Mouse (Mus musculus) lung, embryonic 15.5 days (tissue): Measurements from ENCODE around the gene Fam135a. TPM values are rescaled to one million over a fixed set of nuclear protein-coding genes. Genes with fewer than 3 reads are reported as not detected.

Experiments used
- ATAC-seq: fragments of 200-750 bp; cut with Nextera tagmentation; 2 replicates; pipeline ENCODE4 v1.8.0; 2017; ENCODE audit warnings: moderate number of reproducible peaks, borderline replicate concordance; ENCODE audit not compliant: low FRiP score, low TSS enrichment; ENCODE audit errors: extremely low read depth
- H3K27ac ChIP-seq: fragments of 300-500 bp; sonication (generic); 2 replicates; pipeline ENCODE4 v1.5.1; 2015; ENCODE audit warnings: moderate library complexity, mild to moderate bottlenecking, inconsistent platforms
- H3K27me3 ChIP-seq: fragments of 300-500 bp; sonication (generic); 2 replicates; pipeline ENCODE4 v1.6.1; 2015; ENCODE audit warnings: inconsistent platforms
- H3K36me3 ChIP-seq: fragments of 300-500 bp; sonication (generic); 2 replicates; pipeline ENCODE4 v1.6.1; 2015; ENCODE audit warnings: inconsistent platforms
- H3K4me1 ChIP-seq: fragments of 300-500 bp; sonication (generic); 2 replicates; pipeline ENCODE4 v1.6.1; 2015; ENCODE audit warnings: inconsistent platforms
- H3K4me2 ChIP-seq: fragments of 300-500 bp; sonication (generic); 2 replicates; pipeline ENCODE4 v1.6.1; 2015; ENCODE audit warnings: inconsistent platforms, mild to moderate bottlenecking, moderate library complexity
- H3K4me3 ChIP-seq: fragments of 300-500 bp; sonication (generic); 2 replicates; pipeline ENCODE4 v1.5.1; 2015; ENCODE audit warnings: mild to moderate bottlenecking, inconsistent platforms
- H3K9ac ChIP-seq: fragments of 300-500 bp; sonication (generic); 2 replicates; pipeline ENCODE4 v1.6.1; 2015; ENCODE audit warnings: inconsistent platforms
- H3K9me3 ChIP-seq: fragments of 300-500 bp; sonication (generic); 2 replicates; pipeline ENCODE4 v1.6.1; 2016; ENCODE audit warnings: inconsistent platforms
- WGBS: fragments of 180-500 bp; shearing (Covaris S2); methylation state at CpG from one replicate; pipeline ENCODE4 v1.1.7; 2015; 5-methylcytosine and 5-hydroxymethylcytosine counted together
- polyA plus RNA-seq: library from polyadenylated mRNA; unstranded; fragments of >200 nt; fragmentation: Nextera tagmentation; extraction: Ambion mirVana; gene quantifications from 2 replicates; pipeline ENCODE4 v1.2.1, GENCODE M21; 2015

Gene Fam135a
- 30.0 and 32.9 TPM in 2 replicates for polyA plus RNA-seq

GRCm38 (mm10) chr1:24099926-24100869, at the start of gene Fam135a:
TSS of gene Fam135a (minus strand) at chr1:24100341.
- peak; percentile 92 for ATAC-seq
- H3K4me3 ChIP-seq = peak within 1 kb of the TSS; percentile 93
- H3K4me2 ChIP-seq = peak within 1 kb of the TSS; percentile 74
- no peaks in the 10 kb centered on the region for H3K9me3 ChIP-seq
- H3K27ac ChIP-seq = peak within 1 kb of the TSS; percentile 80
- no peaks in the 10 kb centered on the region for H3K27me3 ChIP-seq
- H3K9ac ChIP-seq = peak within 1 kb of the TSS; percentile 89
- H3K36me3 ChIP-seq = no peaks in the 10 kb centered on the region
- peaks cover 10% of the 10 kb centered on the region; the same call in 1 of the 2 replicates for H3K4me1 ChIP-seq
- WGBS = 2% methylated on average over 69 of the region's 88 CpGs

GRCm38 (mm10) chr1:24143504-24143903, 43.4 kb upstream of the Fam135a start:
- Histone ChIP-seq H3K27ac (no peak overlapping the region), H3K4me3 (no peak overlapping the region), H3K27me3 (no peaks in the 10 kb centered on the region), H3K4me2 (no peak overlapping the region), H3K4me1 (no peaks in the 10 kb centered on the region), H3K36me3 (no peaks in the 10 kb centered on the region), H3K9ac (no peak overlapping the region), H3K9me3 (no peaks in the 10 kb centered on the region)
- WGBS = 71% methylated on average over 8 of the region's 8 CpGs
- no peak for ATAC-seq

- Histone ChIP-seq H3K9ac (no peak overlapping the region), H3K4me2 (no peak overlapping the region), H3K4me1 (no peaks in the 10 kb centered on the region), H3K36me3 (no peaks in the 10 kb centered on the region), H3K4me3 (no peak overlapping the region), H3K27ac (no peak overlapping the region), H3K27me3 (no peaks in the 10 kb centered on the region), H3K9me3 (no peaks in the 10 kb centered on the region)
- WGBS = 74% methylated on average over 6 of the region's 6 CpGs
- ATAC-seq = no peak
Measured at GRCm38 (mm10) chr1:24140555-24140954, 40.4 kb upstream of the Fam135a start.

GRCm38 (mm10) chr1:24137133-24137532, 37.0 kb upstream of the Fam135a start:
- ATAC-seq = no peak
- WGBS = 11% methylated on average over 3 of the region's 3 CpGs

GRCm38 (mm10) chr1:24134792-24135191, 34.7 kb upstream of the Fam135a start:
- Histone ChIP-seq H3K36me3 (no peaks in the 10 kb centered on the region), H3K4me2 (no peak overlapping the region), H3K9ac (no peak overlapping the region), H3K9me3 (no peaks in the 10 kb centered on the region), H3K27ac (no peak overlapping the region), H3K27me3 (no peaks in the 10 kb centered on the region), H3K4me3 (no peak overlapping the region), H3K4me1 (no peaks in the 10 kb centered on the region)
- 7% methylated on average over 1 of the region's 1 CpGs for WGBS
- no peak for ATAC-seq

More at GRCm38 (mm10) chr1:24137133-24137532, 37.0 kb upstream of the Fam135a start:
- Histone ChIP-seq H3K9me3 (no peaks in the 10 kb centered on the region), H3K4me1 (no peaks in the 10 kb centered on the region), H3K27me3 (no peaks in the 10 kb centered on the region), H3K36me3 (no peaks in the 10 kb centered on the region), H3K9ac (no peak overlapping the region), H3K4me2 (no peak overlapping the region), H3K27ac (no peak overlapping the region), H3K4me3 (no peak overlapping the region)

GRCm38 (mm10) chr1:24133853-24134252, 33.7 kb upstream of the Fam135a start:
- 52% methylated on average over 19 of the region's 19 CpGs for WGBS
- Histone ChIP-seq H3K27ac (no peak overlapping the region), H3K4me1 (no peaks in the 10 kb centered on the region), H3K4me2 (0 out of 2 replicates have a peak overlapping the region, but pooled peaks have one; percentile 1), H3K36me3 (no peaks in the 10 kb centered on the region), H3K9me3 (no peaks in the 10 kb centered on the region), H3K4me3 (no peak overlapping the region), H3K27me3 (no peaks in the 10 kb centered on the region), H3K9ac (no peak overlapping the region)
- ATAC-seq = no peak

GRCm38 (mm10) chr1:24127866-24128265, 27.7 kb upstream of the Fam135a start:
- Histone ChIP-seq H3K4me3 (no peak overlapping the region), H3K27ac (no peak overlapping the region), H3K27me3 (no peaks in the 10 kb centered on the region), H3K4me1 (no peaks in the 10 kb centered on the region), H3K9me3 (no peaks in the 10 kb centered on the region), H3K9ac (no peak overlapping the region), H3K36me3 (no peaks in the 10 kb centered on the region), H3K4me2 (no peak overlapping the region)
- WGBS = 55% methylated on average over 6 of the region's 6 CpGs
- ATAC-seq = no peak

GRCm38 (mm10) chr1:24124610-24125009, 24.5 kb upstream of the Fam135a start:
- Histone ChIP-seq H3K9me3 (no peaks in the 10 kb centered on the region), H3K27ac (no peak overlapping the region), H3K4me3 (no peak overlapping the region), H3K36me3 (no peaks in the 10 kb centered on the region), H3K4me1 (no peaks in the 10 kb centered on the region), H3K4me2 (no peak overlapping the region), H3K9ac (no peak overlapping the region), H3K27me3 (no peaks in the 10 kb centered on the region)
- ATAC-seq = no peak
- 52% methylated on average over 3 of the region's 3 CpGs for WGBS

GRCm38 (mm10) chr1:24122582-24122981, 22.4 kb upstream of the Fam135a start:
- Histone ChIP-seq H3K9me3 (no peaks in the 10 kb centered on the region), H3K4me1 (no peaks in the 10 kb centered on the region), H3K4me2 (no peak overlapping the region), H3K27ac (no peak overlapping the region), H3K27me3 (no peaks in the 10 kb centered on the region), H3K4me3 (no peak overlapping the region), H3K9ac (no peak overlapping the region), H3K36me3 (no peaks in the 10 kb centered on the region)
- 88% methylated on average over 1 of the region's 1 CpGs for WGBS
- no peak for ATAC-seq

- 15% methylated on average over 10 of the region's 10 CpGs for WGBS
- no peak for ATAC-seq
- H3K4me3 ChIP-seq = no peak overlapping the region
Measured at GRCm38 (mm10) chr1:24107971-24108773, 8.0 kb upstream of the Fam135a start.

GRCm38 (mm10) chr1:24107378-24107777, 7.2 kb upstream of the Fam135a start:
- Histone ChIP-seq H3K9me3 (no peaks in the 10 kb centered on the region), H3K4me2 (peak overlapping the region; percentile 46), H3K27ac (no peak overlapping the region), H3K4me3 (no peak overlapping the region; the same call in 1 of the 2 replicates), H3K36me3 (no peaks in the 10 kb centered on the region), H3K27me3 (no peaks in the 10 kb centered on the region), H3K9ac (no peak overlapping the region), H3K4me1 (0 out of 2 replicates have a peak, but pooled peaks cover 12% of the 10 kb centered on the region)
- ATAC-seq = 0 out of 2 replicates have a peak, but pooled peaks have one; percentile 57
- 7% methylated on average over 11 of the region's 11 CpGs for WGBS

More at GRCm38 (mm10) chr1:24107971-24108773, 8.0 kb upstream of the Fam135a start:
- Histone ChIP-seq H3K36me3 (no peaks in the 10 kb centered on the region), H3K9ac (no peak overlapping the region), H3K27me3 (no peaks in the 10 kb centered on the region), H3K27ac (no peak overlapping the region), H3K9me3 (no peaks in the 10 kb centered on the region), H3K4me1 (0 out of 2 replicates have a peak, but pooled peaks cover 12% of the 10 kb centered on the region), H3K4me2 (peak overlapping the region; percentile 46)
